Mouse (Mus musculus) kidney, adult 2 months (tissue): ENCODE measurements around the gene Oit1.

Experiments used
- CTCF ChIP-seq: fragments of 200-500 bp; conservative IDR thresholded peaks from 2 replicates; pipeline ENCODE4 v1.5.1; 2011; ENCODE audit warnings: low read depth, mild to moderate bottlenecking, control low read depth, low read length, moderate library complexity, mixed read lengths; ENCODE audit not compliant: insufficient read depth, insufficient read length
- POLR2A ChIP-seq: fragments of 200-500 bp; IDR thresholded peaks from one replicate; pipeline ENCODE4 v1.6.1; 2011; ENCODE audit warnings: low read depth, low read length, control low read depth

DNA sequence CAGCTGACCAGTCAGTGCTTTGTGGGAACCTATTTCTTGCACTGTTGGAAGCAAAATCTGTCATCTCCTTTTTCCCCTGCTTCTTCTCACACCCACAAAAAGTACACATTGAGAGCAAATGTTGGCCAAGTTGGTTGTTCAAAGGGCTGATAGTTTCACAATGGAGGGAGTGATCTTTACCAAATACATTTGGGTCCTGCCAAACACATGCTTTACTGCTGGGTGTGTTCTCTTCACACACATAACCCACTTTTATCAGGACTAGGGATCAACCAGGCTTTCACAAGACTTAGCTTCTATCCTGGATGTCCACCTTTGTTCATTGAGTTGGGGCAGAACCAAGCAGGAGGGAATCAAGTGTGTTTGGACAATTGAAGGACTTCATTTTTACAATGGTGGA is 20.0 kb upstream of the Oit1 start:
- TF ChIP-seq CTCF (no peak), POLR2A (no peak)
